Mouse (Mus musculus): ENCODE results near the gene Olfr5. TPM values are rescaled to one million over a fixed set of nuclear protein-coding genes. Genes with fewer than 3 reads are reported as not detected.

Gene Olfr5
- polyA plus RNA-seq, 1 experiment = not detected

DNA sequence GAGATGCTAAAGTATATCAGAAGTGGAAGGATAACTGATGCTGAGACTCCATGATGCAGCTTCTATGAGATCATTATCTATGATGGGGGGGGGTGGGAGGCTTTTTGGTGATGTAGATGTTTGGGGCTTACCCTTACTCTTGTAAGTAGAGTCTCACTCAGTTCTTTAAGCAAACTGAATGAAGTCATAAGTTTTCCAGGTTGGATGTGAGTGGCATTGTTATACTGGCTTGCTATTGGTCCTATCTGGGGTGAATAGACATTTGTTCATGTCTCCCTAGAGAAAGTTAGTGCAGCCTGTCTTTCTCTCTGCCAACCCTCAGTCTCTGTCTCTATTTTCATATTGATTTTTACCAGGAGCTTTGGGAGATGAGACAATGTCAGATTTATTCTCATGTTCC, 30.9 kb downstream of the Olfr5 start, which contains the start of gene Olfr1336:
Gene Olfr1336 (plus strand): TSS at position 301 of the 400 bp plus-strand sequence.
- TF ChIP-seq GATA1 (IDR thresholded peaks at IDR 0.05; ENCODE audit: borderline replicate concordance, low read length) (no peak), FLI1 (IDR thresholded peaks at IDR 0.05; ENCODE audit: low read length) (no peak)
- no peaks in the 10 kb centered on the region for H3K27me3 ChIP-seq (replicated peaks)
- peaks cover 3% of the 10 kb centered on the region; the same call in 1 of the 2 replicates for H3K9me3 ChIP-seq
- H3K4me1 ChIP-seq = no peaks in the 10 kb centered on the region
- H3K36me3 ChIP-seq (replicated peaks; ENCODE audit: low read length) = no peaks in the 10 kb centered on the region
- no peak within 1 kb of the TSS for H3K4me3 ChIP-seq (replicated peaks)

GRCm38 (mm10) chr7:6447771-6448170, 39.0 kb downstream of the Olfr5 start:
- no peak for TF ChIP-seq FLI1 (IDR thresholded peaks at IDR 0.05; ENCODE audit: low read length)
- no peaks in the 10 kb centered on the region for H3K4me1 ChIP-seq
- H3K9me3 ChIP-seq = peaks cover 9% of the 10 kb centered on the region
- H3K4me3 ChIP-seq (replicated peaks) = no peak overlapping the region
- H3K27me3 ChIP-seq (replicated peaks) = peaks cover 7% of the 10 kb centered on the region
- H3K36me3 ChIP-seq (replicated peaks; ENCODE audit: low read length) = no peaks in the 10 kb centered on the region

- Histone ChIP-seq H3K9me3 (peaks cover 10% of the 10 kb centered on the region; the same call in 1 of the 2 replicates), H3K4me3 (replicated peaks) (no peak overlapping the region), H3K27me3 (replicated peaks) (peaks cover 5% of the 10 kb centered on the region), H3K4me1 (peaks cover 5% of the 10 kb centered on the region; the same call in 1 of the 2 replicates), H3K36me3 (replicated peaks; ENCODE audit: low read length) (no peaks in the 10 kb centered on the region)
- no peak for TF ChIP-seq GATA1 (IDR thresholded peaks at IDR 0.05; ENCODE audit: borderline replicate concordance, low read length)
- TF ChIP-seq FLI1 (IDR thresholded peaks at IDR 0.05; ENCODE audit: low read length) = no peak
Observed at GRCm38 (mm10) chr7:6441173-6441572, 45.6 kb downstream of the Olfr5 start.

GRCm38 (mm10) chr7:6438388-6438787, 48.4 kb downstream of the Olfr5 start, which contains the start of gene Olfr1344:
Gene Olfr1344, plus strand, starts transcription at chr7:6438688.
- H3K27me3 ChIP-seq (replicated peaks) = peaks cover 5% of the 10 kb centered on the region
- no peak for TF ChIP-seq GATA1 (IDR thresholded peaks at IDR 0.05; ENCODE audit: borderline replicate concordance, low read length)
- TF ChIP-seq FLI1 (IDR thresholded peaks at IDR 0.05; ENCODE audit: low read length) = no peak
- H3K36me3 ChIP-seq (replicated peaks; ENCODE audit: low read length) = no peaks in the 10 kb centered on the region
- H3K9me3 ChIP-seq = peaks cover 10% of the 10 kb centered on the region; the same call in 1 of the 2 replicates
- peaks cover 10% of the 10 kb centered on the region for H3K4me1 ChIP-seq
- no peak within 1 kb of the TSS for H3K4me3 ChIP-seq (replicated peaks)

- Histone ChIP-seq H3K36me3 (replicated peaks; ENCODE audit: low read length) (no peaks in the 10 kb centered on the region), H3K27me3 (replicated peaks) (no peaks in the 10 kb centered on the region), H3K9me3 (peaks cover 16% of the 10 kb centered on the region), H3K4me3 (replicated peaks) (no peak overlapping the region), H3K4me1 (peaks cover 2% of the 10 kb centered on the region)
- TF ChIP-seq GATA1 (IDR thresholded peaks at IDR 0.05; ENCODE audit: borderline replicate concordance, low read length) (no peak), FLI1 (IDR thresholded peaks at IDR 0.05; ENCODE audit: low read length) (no peak)
Observed at GRCm38 (mm10) chr7:6430342-6430741, 56.4 kb downstream of the Olfr5 start.

- no peak for TF ChIP-seq GATA1 (IDR thresholded peaks at IDR 0.05; ENCODE audit: borderline replicate concordance, low read length)
- no peak for TF ChIP-seq FLI1 (IDR thresholded peaks at IDR 0.05; ENCODE audit: low read length)
- Histone ChIP-seq H3K4me3 (replicated peaks) (no peak overlapping the region), H3K4me1 (no peaks in the 10 kb centered on the region), H3K36me3 (replicated peaks; ENCODE audit: low read length) (no peaks in the 10 kb centered on the region), H3K27me3 (replicated peaks) (no peaks in the 10 kb centered on the region), H3K9me3 (peaks cover 16% of the 10 kb centered on the region)
Observed at GRCm38 (mm10) chr7:6429381-6429780, 57.4 kb downstream of the Olfr5 start.

Other genes starting within 250 kb of the Olfr5 start
- not detected in 2 replicates for gene Epp13, start 234.2 kb downstream of the Olfr5 start, polyA plus RNA-seq (2012; ENCODE audit: insufficient read depth, low replicate concordance)
- gene Zfp667, start 200.4 kb downstream of the Olfr5 start, polyA plus RNA-seq (2012; ENCODE audit: insufficient read depth, low replicate concordance) = 0.63 TPM in 1 of 2 replicates, not detected in the other
- 1.2 TPM in 1 of 2 replicates, not detected in the other for gene Zfp583, start 155.7 kb downstream of the Olfr5 start, polyA plus RNA-seq (2012; ENCODE audit: insufficient read depth, low replicate concordance)
- not detected in 2 replicates for gene Gm3854, start 143.2 kb downstream of the Olfr5 start, polyA plus RNA-seq (2012; ENCODE audit: insufficient read depth, low replicate concordance)
- not detected in 2 replicates for gene Zfp78, start 123.7 kb downstream of the Olfr5 start, polyA plus RNA-seq (2012; ENCODE audit: insufficient read depth, low replicate concordance)
- gene Zfp28, start 103.6 kb downstream of the Olfr5 start, polyA plus RNA-seq (2012; ENCODE audit: insufficient read depth, low replicate concordance) = 0.20 TPM in 1 of 2 replicates, not detected in the other
- not detected in 2 replicates for gene Smim17, start 88.2 kb downstream of the Olfr5 start, polyA plus RNA-seq (2012; ENCODE audit: insufficient read depth, low replicate concordance)
- gene Gm20715, start 76.7 kb downstream of the Olfr5 start, polyA plus RNA-seq (2012; ENCODE audit: insufficient read depth, low replicate concordance) = not detected in 2 replicates
- gene Olfr1344, start 48.3 kb downstream of the Olfr5 start, polyA plus RNA-seq (2012; ENCODE audit: insufficient read depth, low replicate concordance) = not detected in 2 replicates
- 0.01 TPM in 1 of 2 replicates, not detected in the other for gene Olfr1336, start 30.8 kb downstream of the Olfr5 start, polyA plus RNA-seq (2012; ENCODE audit: insufficient read depth, low replicate concordance)
- gene Olfr1346, start 19.8 kb downstream of the Olfr5 start, polyA plus RNA-seq (2012; ENCODE audit: insufficient read depth, low replicate concordance) = not detected in 2 replicates
- gene Olfr1347, start 12.8 kb upstream of the Olfr5 start, polyA plus RNA-seq (2012; ENCODE audit: insufficient read depth, low replicate concordance) = not detected in 2 replicates
- gene Olfr1348, start 21.8 kb upstream of the Olfr5 start, polyA plus RNA-seq (2012; ENCODE audit: insufficient read depth, low replicate concordance) = not detected in 2 replicates
- 0.07 TPM in 1 of 2 replicates, not detected in the other for gene Olfr1349, start 36.0 kb upstream of the Olfr5 start, polyA plus RNA-seq (2012; ENCODE audit: insufficient read depth, low replicate concordance)
- not detected in 2 replicates for gene Olfr1350, start 77.9 kb upstream of the Olfr5 start, polyA plus RNA-seq (2012; ENCODE audit: insufficient read depth, low replicate concordance)
- not detected in 2 replicates for gene Zim1, start 209.5 kb upstream of the Olfr5 start, polyA plus RNA-seq (2012; ENCODE audit: insufficient read depth, low replicate concordance)
- not detected in 2 replicates for gene Peg3, start 243.5 kb upstream of the Olfr5 start, polyA plus RNA-seq (2012; ENCODE audit: insufficient read depth, low replicate concordance)
- 0.46 TPM in 1 of 2 replicates, not detected in the other for gene Usp29, start 243.6 kb upstream of the Olfr5 start, polyA plus RNA-seq (2012; ENCODE audit: insufficient read depth, low replicate concordance)

All from megakaryocyte, embryonic 14.5 days (primary cell).